ENCODE assay signal across 8 mouse cellular contexts in the genomic region with DNA sequence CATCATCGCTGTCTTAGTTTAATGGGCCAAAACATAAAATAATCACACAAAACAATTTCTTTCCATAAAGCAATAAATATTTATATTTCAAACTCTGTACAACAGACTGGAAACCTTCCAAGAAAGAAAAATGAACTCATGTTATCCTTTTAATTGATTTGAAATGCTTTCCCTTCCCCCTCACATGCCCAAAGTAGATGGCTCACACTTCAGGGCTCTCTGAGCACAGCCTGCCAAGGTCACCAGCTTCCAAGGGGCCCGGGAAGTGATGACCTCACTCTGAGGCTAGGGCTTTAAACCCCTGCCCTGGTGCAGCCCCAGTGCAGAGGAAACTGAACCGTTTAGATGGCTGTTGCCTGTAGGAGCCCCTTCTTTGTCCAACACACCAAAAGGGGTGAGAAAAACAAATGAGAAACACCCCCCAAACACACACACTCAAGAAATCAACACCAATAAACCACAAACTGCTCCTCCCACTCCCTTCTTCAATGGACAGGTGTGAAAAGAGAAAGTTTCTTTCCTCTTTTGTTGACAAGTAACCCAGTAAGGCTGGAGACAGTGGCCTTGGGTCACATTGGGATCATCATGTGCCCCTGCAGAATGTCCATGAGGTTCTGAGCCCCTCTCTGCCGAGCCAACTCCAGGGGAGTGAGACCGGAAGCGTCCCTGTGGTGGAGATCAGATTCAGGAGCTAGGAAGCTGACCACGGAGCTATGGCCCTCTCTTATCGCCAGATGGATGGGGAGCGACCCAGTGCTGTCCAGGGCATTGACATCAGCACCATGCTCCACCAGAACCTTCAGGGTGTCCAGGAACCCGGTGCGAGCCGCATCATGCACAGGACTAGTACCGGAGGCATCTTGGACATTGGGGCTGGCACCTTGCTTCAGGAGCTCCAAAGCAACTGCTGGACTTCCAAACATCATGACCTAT. TPM values are rescaled to one million over a fixed set of nuclear protein-coding genes. Genes with fewer than 3 reads are reported as not detected.
DNase-seq lines count a peak whose midpoint lies in the region; ATAC-seq lines count a peak whose summit lies in the region.

No protein-coding gene starts in this region.

- H3K27me3 ChIP-seq in kidney, embryonic 16.5 days (ENCODE audit: insufficient read depth, low read length) = no peaks in the 10 kb centered on the region
- no peaks in the 10 kb centered on the region for H3K27me3 ChIP-seq in hindbrain, embryonic 10.5 days (ENCODE audit: insufficient read depth, poor library complexity, severe bottlenecking)
- H3K27me3 ChIP-seq in lung, embryonic 15.5 days = no peaks in the 10 kb centered on the region
- H3K27me3 ChIP-seq in stomach, embryonic 16.5 days (ENCODE audit: control insufficient read depth, insufficient read depth, low read length) = no peaks in the 10 kb centered on the region

- peaks cover 15% of the 10 kb centered on the region for H3K36me3 ChIP-seq in kidney, embryonic 16.5 days (ENCODE audit: insufficient read depth, low read length)
- peaks cover 30% of the 10 kb centered on the region for H3K36me3 ChIP-seq in hindbrain, embryonic 10.5 days
- peaks cover 10% of the 10 kb centered on the region for H3K36me3 ChIP-seq in lung, embryonic 15.5 days
- H3K36me3 ChIP-seq in stomach, embryonic 16.5 days (ENCODE audit: control insufficient read depth, insufficient read depth, low read length) = peaks cover 4% of the 10 kb centered on the region; the same call in 1 of the 2 replicates

- 71% methylated on average over 13 of the region's 13 CpGs for WGBS in kidney, embryonic 16.5 days
- 81% methylated on average over 13 of the region's 13 CpGs for WGBS in hindbrain, embryonic 10.5 days
- 74% methylated on average over 13 of the region's 13 CpGs for WGBS in lung, embryonic 15.5 days
- 68% methylated on average over 13 of the region's 13 CpGs for WGBS in stomach, embryonic 16.5 days

- H3K4me3 ChIP-seq in kidney, embryonic 16.5 days (ENCODE audit: low read length) = peak overlapping the region; percentile 71
- peak overlapping the region; percentile 88 for H3K4me3 ChIP-seq in hindbrain, embryonic 10.5 days
- peak overlapping the region; percentile 67 for H3K4me3 ChIP-seq in lung, embryonic 15.5 days
- H3K4me3 ChIP-seq in stomach, embryonic 16.5 days (replicated peaks; ENCODE audit: low read length) = peak overlapping the region; percentile 77

- no peaks in the 10 kb centered on the region for H3K9me3 ChIP-seq in kidney, embryonic 16.5 days (ENCODE audit: low read length)
- no peaks in the 10 kb centered on the region for H3K9me3 ChIP-seq in hindbrain, embryonic 10.5 days
- no peaks in the 10 kb centered on the region for H3K9me3 ChIP-seq in lung, embryonic 15.5 days
- H3K9me3 ChIP-seq in stomach, embryonic 16.5 days (replicated peaks; ENCODE audit: control insufficient read depth, low read length) = no peaks in the 10 kb centered on the region

- peak overlapping the region; percentile 75 for H3K4me2 ChIP-seq in kidney, embryonic 16.5 days (replicated peaks; ENCODE audit: low read depth, low read length)
- peak overlapping the region; percentile 76 for H3K4me2 ChIP-seq in lung, embryonic 15.5 days
- peak overlapping the region; percentile 73 for H3K4me2 ChIP-seq in stomach, embryonic 16.5 days (ENCODE audit: low read depth, low read length)

- peak overlapping the region; percentile 79 for H3K9ac ChIP-seq in kidney, embryonic 16.5 days (replicated peaks; ENCODE audit: low read length)
- peak overlapping the region; percentile 22; the same call in 1 of the 2 replicates for H3K9ac ChIP-seq in lung, embryonic 15.5 days
- H3K9ac ChIP-seq in stomach, embryonic 16.5 days (ENCODE audit: low read length) = peak overlapping the region; percentile 61

- ATAC-seq in kidney, embryonic 16.5 days (ENCODE audit: low FRiP score, low TSS enrichment) = no peak
- no peak for ATAC-seq in lung, embryonic 15.5 days (ENCODE audit: borderline replicate concordance, extremely low read depth, low FRiP score, low TSS enrichment)
- ATAC-seq in stomach, embryonic 16.5 days (ENCODE audit: insufficient read depth, low FRiP score) = no peak
- ATAC-seq in monocyte, adult 5-6 weeks (replicated peaks; ENCODE audit: insufficient number of reproducible peaks, low FRiP score, low TSS enrichment, poor library complexity, severe bottlenecking) = no peak

- peak overlapping the region; percentile 90 for H3K27ac ChIP-seq in kidney, embryonic 16.5 days (ENCODE audit: low read length)
- peak overlapping the region; percentile 91 for H3K27ac ChIP-seq in hindbrain, embryonic 10.5 days
- peak overlapping the region; percentile 80 for H3K27ac ChIP-seq in lung, embryonic 15.5 days
- H3K27ac ChIP-seq in stomach, embryonic 16.5 days (ENCODE audit: low read length) = peak overlapping the region; percentile 89

- DNase-seq in kidney, adult 11 months = no peak
- DNase-seq in adrenal gland, postnatal 36 days = peak; percentile 46 to 69
- no peak for DNase-seq in hindbrain, embryonic 10.5 days (ENCODE audit: low spot score)
- DNase-seq in ovary, postnatal 10 days (ENCODE audit: low spot score) = no peak

- peaks cover 34% of the 10 kb centered on the region for H3K4me1 ChIP-seq in kidney, embryonic 16.5 days (ENCODE audit: insufficient read depth, low read length)
- peaks cover 41% of the 10 kb centered on the region for H3K4me1 ChIP-seq in hindbrain, embryonic 10.5 days (replicated peaks)
- peaks cover 29% of the 10 kb centered on the region for H3K4me1 ChIP-seq in lung, embryonic 15.5 days
- H3K4me1 ChIP-seq in stomach, embryonic 16.5 days (ENCODE audit: control insufficient read depth, insufficient read depth, low read length) = peaks cover 27% of the 10 kb centered on the region

RNA-seq across cellular contexts. Expression of a gene that starts 0.9 kb away (rescaled TPM):
- polyA plus RNA-seq in kidney, embryonic 16.5 days (2015; fragmentation: Nextera tagmentation; extraction: Ambion mirVana) = 14.6 and 20.0 TPM in 2 replicates
- total RNA-seq in adrenal gland, postnatal 36 days (2021) = 10 to 100 TPM; 24.8 to 32.2 TPM
- polyA plus RNA-seq in hindbrain, embryonic 10.5 days (2016; fragmentation: Nextera tagmentation; extraction: Ambion mirVana) = 17.6 and 19.4 TPM in 2 replicates
- polyA plus RNA-seq in lung, embryonic 15.5 days (2015; fragmentation: Nextera tagmentation; extraction: Ambion mirVana) = 12.1 and 14.0 TPM in 2 replicates
- polyA plus RNA-seq in stomach, embryonic 16.5 days (2015; fragmentation: Nextera tagmentation; extraction: Ambion mirVana) = 15.2 and 18.2 TPM in 2 replicates
- total RNA-seq in monocyte, adult 5-6 weeks (2017) = 91.2 to 154 TPM (median 120 TPM) in 3 replicates

RNA-seq across cellular contexts. Expression of a gene that starts 2.5 kb away (rescaled TPM):
- 50.9 and 51.7 TPM in 2 replicates for polyA plus RNA-seq in kidney, embryonic 16.5 days (2015; fragmentation: Nextera tagmentation; extraction: Ambion mirVana)
- total RNA-seq in adrenal gland, postnatal 36 days (2021) = 10 to 100 TPM; 14.2 to 16.0 TPM
- polyA plus RNA-seq in hindbrain, embryonic 10.5 days (2016; fragmentation: Nextera tagmentation; extraction: Ambion mirVana) = 58.4 and 73.5 TPM in 2 replicates
- polyA plus RNA-seq in lung, embryonic 15.5 days (2015; fragmentation: Nextera tagmentation; extraction: Ambion mirVana) = 50.9 and 52.3 TPM in 2 replicates
- polyA plus RNA-seq in stomach, embryonic 16.5 days (2015; fragmentation: Nextera tagmentation; extraction: Ambion mirVana) = 47.4 and 51.5 TPM in 2 replicates
- total RNA-seq in monocyte, adult 5-6 weeks (2017) = 58.8 to 83.6 TPM (median 66.5 TPM) in 3 replicates

RNA-seq across cellular contexts. Expression of a gene that starts 23.5 kb away (rescaled TPM):
- polyA plus RNA-seq in kidney, embryonic 16.5 days (2015; fragmentation: Nextera tagmentation; extraction: Ambion mirVana) = 45.2 and 48.9 TPM in 2 replicates
- total RNA-seq in adrenal gland, postnatal 36 days (2021) = not detected
- 4.8 and 14.6 TPM in 2 replicates for polyA plus RNA-seq in hindbrain, embryonic 10.5 days (2016; fragmentation: Nextera tagmentation; extraction: Ambion mirVana)
- 52.2 and 53.3 TPM in 2 replicates for polyA plus RNA-seq in lung, embryonic 15.5 days (2015; fragmentation: Nextera tagmentation; extraction: Ambion mirVana)
- 77.7 and 86.3 TPM in 2 replicates for polyA plus RNA-seq in stomach, embryonic 16.5 days (2015; fragmentation: Nextera tagmentation; extraction: Ambion mirVana)
- total RNA-seq in monocyte, adult 5-6 weeks (2017) = 1.6 to 2.0 TPM (median 1.8 TPM) in 3 replicates

RNA-seq across cellular contexts. Expression of a gene that starts 23.6 kb away (rescaled TPM):
- 58.7 and 64.1 TPM in 2 replicates for polyA plus RNA-seq in kidney, embryonic 16.5 days (2015; fragmentation: Nextera tagmentation; extraction: Ambion mirVana)
- total RNA-seq in adrenal gland, postnatal 36 days (2021) = 10 to 100 TPM; 39.1 to 39.5 TPM
- polyA plus RNA-seq in hindbrain, embryonic 10.5 days (2016; fragmentation: Nextera tagmentation; extraction: Ambion mirVana) = 52.3 and 59.4 TPM in 2 replicates
- 38.4 and 42.8 TPM in 2 replicates for polyA plus RNA-seq in lung, embryonic 15.5 days (2015; fragmentation: Nextera tagmentation; extraction: Ambion mirVana)
- 53.3 and 55.7 TPM in 2 replicates for polyA plus RNA-seq in stomach, embryonic 16.5 days (2015; fragmentation: Nextera tagmentation; extraction: Ambion mirVana)
- total RNA-seq in monocyte, adult 5-6 weeks (2017) = 31.7 to 39.6 TPM (median 34.6 TPM) in 3 replicates

RNA-seq across cellular contexts. Expression of a gene that starts 31.8 kb away (rescaled TPM):
- 116 and 122 TPM in 2 replicates for polyA plus RNA-seq in kidney, embryonic 16.5 days (2015; fragmentation: Nextera tagmentation; extraction: Ambion mirVana)
- total RNA-seq in adrenal gland, postnatal 36 days (2021) = 10 to 100 TPM; 35.2 to 54.2 TPM
- polyA plus RNA-seq in hindbrain, embryonic 10.5 days (2016; fragmentation: Nextera tagmentation; extraction: Ambion mirVana) = 68.7 and 75.7 TPM in 2 replicates
- polyA plus RNA-seq in lung, embryonic 15.5 days (2015; fragmentation: Nextera tagmentation; extraction: Ambion mirVana) = 129 and 146 TPM in 2 replicates
- polyA plus RNA-seq in stomach, embryonic 16.5 days (2015; fragmentation: Nextera tagmentation; extraction: Ambion mirVana) = 116 and 130 TPM in 2 replicates
- 230 to 297 TPM (median 259 TPM) in 3 replicates for total RNA-seq in monocyte, adult 5-6 weeks (2017)

Comparison
In these comparisons a context has a peak if more than half of its experiments do, and no peak if none do; other contexts are left out.
1. H3K9ac ChIP-seq: peak in every context shown above with its lines; median percentile 79 in kidney, embryonic 16.5 days; 61 in stomach, embryonic 16.5 days; 22 in lung, embryonic 15.5 days.
2. DNase-seq: peak in adrenal gland, postnatal 36 days (2 of 2); none in kidney, adult 11 months (single experiment), hindbrain, embryonic 10.5 days (single experiment) and ovary, postnatal 10 days (single experiment).
3. Peak in every context shown above with its lines, with median percentiles within 50 percentile points of each other: H3K27ac ChIP-seq, H3K4me2 ChIP-seq and H3K4me3 ChIP-seq.